Mouse (Mus musculus): Measurements from ENCODE around the gene Lag3. TPM values are rescaled to one million over a fixed set of nuclear protein-coding genes. Genes with fewer than 3 reads are reported as not detected.
A peak's percentile ranks its signal among the peaks of the same experiment; 100 is the strongest.

The Lag3 gene
- polyA plus RNA-seq, 1 experiment from 2014 or later: 2.6 TPM

GRCm38 (mm10) chr6:124925173-124925793, 13.8 kb upstream of the Lag3 start:
- H3K9ac ChIP-seq (replicated peaks; ENCODE audit: low read depth, low read length): no peak overlapping the region
- H3K4me1 ChIP-seq (ENCODE audit: control insufficient read depth, insufficient read depth, low read length): peaks cover 10% of the 10 kb centered on the region; the same call in 1 of the 2 replicates
- H3K4me3 ChIP-seq (ENCODE audit: low read depth, low read length): no peak overlapping the region
- H3K27me3 ChIP-seq (ENCODE audit: control insufficient read depth, insufficient read depth, low read length): no peaks in the 10 kb centered on the region
- ATAC-seq (ENCODE audit: low read depth): no peak
- H3K27ac ChIP-seq (ENCODE audit: low read depth, low read length): no peak overlapping the region
- 37% methylated on average over 12 of the region's 12 CpGs for WGBS
- no peak overlapping the region for H3K4me2 ChIP-seq (ENCODE audit: low read depth, low read length)
- H3K36me3 ChIP-seq (ENCODE audit: control insufficient read depth, insufficient read depth, low read length): no peaks in the 10 kb centered on the region
- H3K9me3 ChIP-seq (ENCODE audit: control insufficient read depth, low read length): no peaks in the 10 kb centered on the region

GRCm38 (mm10) chr6:124921539-124921938, 10.0 kb upstream of the Lag3 start:
- H3K4me2 ChIP-seq (ENCODE audit: low read depth, low read length): no peak overlapping the region
- no peaks in the 10 kb centered on the region for H3K9me3 ChIP-seq (ENCODE audit: control insufficient read depth, low read length)
- no peak overlapping the region for H3K9ac ChIP-seq (replicated peaks; ENCODE audit: low read depth, low read length)
- H3K4me3 ChIP-seq (ENCODE audit: low read depth, low read length): no peak overlapping the region
- no peaks in the 10 kb centered on the region for H3K36me3 ChIP-seq (ENCODE audit: control insufficient read depth, insufficient read depth, low read length)
- no peaks in the 10 kb centered on the region for H3K27me3 ChIP-seq (ENCODE audit: control insufficient read depth, insufficient read depth, low read length)
- ATAC-seq (ENCODE audit: low read depth): no peak
- peaks cover 15% of the 10 kb centered on the region; the same call in 1 of the 2 replicates for H3K4me1 ChIP-seq (ENCODE audit: control insufficient read depth, insufficient read depth, low read length)
- 65% methylated on average over 4 of the region's 4 CpGs for WGBS
- H3K27ac ChIP-seq (ENCODE audit: low read depth, low read length): peak overlapping the region; percentile 100; the same call in 1 of the 2 replicates

GRCm38 (mm10) chr6:124920318-124921085, 9.0 kb upstream of the Lag3 start:
- Histone ChIP-seq H3K27me3 (ENCODE audit: control insufficient read depth, insufficient read depth, low read length) (no peaks in the 10 kb centered on the region), H3K9ac (replicated peaks; ENCODE audit: low read depth, low read length) (peak overlapping the region; percentile 49; the same call in 1 of the 2 replicates), H3K9me3 (ENCODE audit: control insufficient read depth, low read length) (no peaks in the 10 kb centered on the region), H3K4me2 (ENCODE audit: low read depth, low read length) (peak overlapping the region; percentile 100), H3K4me3 (ENCODE audit: low read depth, low read length) (peak overlapping the region; percentile 20; the same call in 1 of the 2 replicates), H3K27ac (ENCODE audit: low read depth, low read length) (peak overlapping the region; percentile 100), H3K36me3 (ENCODE audit: control insufficient read depth, insufficient read depth, low read length) (no peaks in the 10 kb centered on the region), H3K4me1 (ENCODE audit: control insufficient read depth, insufficient read depth, low read length) (peaks cover 19% of the 10 kb centered on the region)
- ATAC-seq (ENCODE audit: low read depth): no peak
- WGBS: 23% methylated on average over 9 of the region's 9 CpGs

- peak within 1 kb of the TSS; percentile 100 for H3K4me2 ChIP-seq (ENCODE audit: low read depth, low read length)
- peaks cover 26% of the 10 kb centered on the region for H3K4me1 ChIP-seq (ENCODE audit: control insufficient read depth, insufficient read depth, low read length)
- ATAC-seq (ENCODE audit: low read depth): peak; percentile 85
- WGBS: 1% methylated on average over 13 of the region's 13 CpGs
- no peaks in the 10 kb centered on the region for H3K9me3 ChIP-seq (ENCODE audit: control insufficient read depth, low read length)
- peak within 1 kb of the TSS; percentile 20; the same call in 1 of the 2 replicates for H3K4me3 ChIP-seq (ENCODE audit: low read depth, low read length)
- peak within 1 kb of the TSS; percentile 100 for H3K27ac ChIP-seq (ENCODE audit: low read depth, low read length)
- peak within 1 kb of the TSS; percentile 49 for H3K9ac ChIP-seq (replicated peaks; ENCODE audit: low read depth, low read length)
- peaks cover under 1% of the 10 kb centered on the region; the same call in 1 of the 2 replicates for H3K36me3 ChIP-seq (ENCODE audit: control insufficient read depth, insufficient read depth, low read length)
- H3K27me3 ChIP-seq (ENCODE audit: control insufficient read depth, insufficient read depth, low read length): no peaks in the 10 kb centered on the region
Measured at GRCm38 (mm10) chr6:124919695-124920317, 8.3 kb upstream of the Lag3 start, which contains the start of gene Ptms. Gene Ptms, minus strand, starts transcription at chr6:124920103.

GRCm38 (mm10) chr6:124918890-124919627, 7.6 kb upstream of the Lag3 start:
- Histone ChIP-seq H3K4me3 (ENCODE audit: low read depth, low read length) (peak overlapping the region; percentile 91), H3K4me1 (ENCODE audit: control insufficient read depth, insufficient read depth, low read length) (peaks cover 31% of the 10 kb centered on the region), H3K27me3 (ENCODE audit: control insufficient read depth, insufficient read depth, low read length) (no peaks in the 10 kb centered on the region), H3K36me3 (ENCODE audit: control insufficient read depth, insufficient read depth, low read length) (peaks cover 8% of the 10 kb centered on the region), H3K9me3 (ENCODE audit: control insufficient read depth, low read length) (no peaks in the 10 kb centered on the region), H3K4me2 (ENCODE audit: low read depth, low read length) (peak overlapping the region; percentile 100), H3K9ac (replicated peaks; ENCODE audit: low read depth, low read length) (peak overlapping the region; percentile 100; the same call in 1 of the 2 replicates), H3K27ac (ENCODE audit: low read depth, low read length) (peak overlapping the region; percentile 100)
- no peak for ATAC-seq (ENCODE audit: low read depth)
- 14% methylated on average over 14 of the region's 14 CpGs for WGBS

GRCm38 (mm10) chr6:124918331-124918690, 6.8 kb upstream of the Lag3 start:
- ATAC-seq (ENCODE audit: low read depth): no peak
- 5% methylated on average over 7 of the region's 7 CpGs for WGBS
- Histone ChIP-seq H3K36me3 (ENCODE audit: control insufficient read depth, insufficient read depth, low read length) (peaks cover 15% of the 10 kb centered on the region), H3K9ac (replicated peaks; ENCODE audit: low read depth, low read length) (peak overlapping the region; percentile 100), H3K27ac (ENCODE audit: low read depth, low read length) (peak overlapping the region; percentile 100), H3K4me3 (ENCODE audit: low read depth, low read length) (peak overlapping the region; percentile 91), H3K4me2 (ENCODE audit: low read depth, low read length) (peak overlapping the region; percentile 100), H3K27me3 (ENCODE audit: control insufficient read depth, insufficient read depth, low read length) (no peaks in the 10 kb centered on the region), H3K9me3 (ENCODE audit: control insufficient read depth, low read length) (no peaks in the 10 kb centered on the region), H3K4me1 (ENCODE audit: control insufficient read depth, insufficient read depth, low read length) (peaks cover 31% of the 10 kb centered on the region)

GRCm38 (mm10) chr6:124917518-124918330, 6.2 kb upstream of the Lag3 start:
- Histone ChIP-seq H3K27ac (ENCODE audit: low read depth, low read length) (peak overlapping the region; percentile 100), H3K36me3 (ENCODE audit: control insufficient read depth, insufficient read depth, low read length) (peaks cover 21% of the 10 kb centered on the region), H3K4me2 (ENCODE audit: low read depth, low read length) (peak overlapping the region; percentile 100), H3K4me3 (ENCODE audit: low read depth, low read length) (peak overlapping the region; percentile 91), H3K9ac (replicated peaks; ENCODE audit: low read depth, low read length) (peak overlapping the region; percentile 100), H3K4me1 (ENCODE audit: control insufficient read depth, insufficient read depth, low read length) (peaks cover 31% of the 10 kb centered on the region), H3K9me3 (ENCODE audit: control insufficient read depth, low read length) (no peaks in the 10 kb centered on the region), H3K27me3 (ENCODE audit: control insufficient read depth, insufficient read depth, low read length) (no peaks in the 10 kb centered on the region)
- under 1% methylated on average over 33 of the region's 89 CpGs for WGBS
- peak; percentile 72 for ATAC-seq (ENCODE audit: low read depth)
